Mouse (Mus musculus) liver, embryonic 18 days (tissue): Measurements from ENCODE around the gene Gm2696. TPM values are rescaled to one million over a fixed set of nuclear protein-coding genes. Genes with fewer than 3 reads are reported as not detected.

Experiments
- polyA plus RNA-seq: library from polyadenylated mRNA; depleted of rRNA; stranded (reverse); fragments of >200 nt; gene quantifications from 2 replicates; pipeline ENCODE4 v1.2.3, GENCODE M21; 2012; rRNA removed

The Gm2696 gene
- polyA plus RNA-seq, result not detected in 2 replicates

DNA sequence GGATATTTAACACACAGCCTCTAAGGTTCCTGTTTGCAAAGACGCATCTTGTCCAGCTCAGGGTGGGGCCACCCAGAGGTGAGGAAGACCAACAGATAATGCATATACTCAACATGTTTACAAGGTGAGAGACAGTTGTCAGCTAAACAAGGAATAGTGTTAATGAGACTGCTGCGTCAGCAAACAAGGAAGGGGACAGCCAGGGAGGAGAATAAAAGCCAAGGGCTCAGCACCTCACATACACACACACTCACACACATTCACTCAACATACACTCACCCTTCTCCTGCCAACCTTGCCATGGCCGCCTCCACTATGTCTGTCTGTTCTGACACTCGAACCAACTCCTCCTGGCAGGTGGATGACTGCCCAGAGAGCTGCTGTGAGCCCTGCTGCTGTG, at the start of gene Gm2696:
TSS of gene Gm2696 (plus strand) at position 301 of the 400 bp plus-strand sequence.

DNA sequence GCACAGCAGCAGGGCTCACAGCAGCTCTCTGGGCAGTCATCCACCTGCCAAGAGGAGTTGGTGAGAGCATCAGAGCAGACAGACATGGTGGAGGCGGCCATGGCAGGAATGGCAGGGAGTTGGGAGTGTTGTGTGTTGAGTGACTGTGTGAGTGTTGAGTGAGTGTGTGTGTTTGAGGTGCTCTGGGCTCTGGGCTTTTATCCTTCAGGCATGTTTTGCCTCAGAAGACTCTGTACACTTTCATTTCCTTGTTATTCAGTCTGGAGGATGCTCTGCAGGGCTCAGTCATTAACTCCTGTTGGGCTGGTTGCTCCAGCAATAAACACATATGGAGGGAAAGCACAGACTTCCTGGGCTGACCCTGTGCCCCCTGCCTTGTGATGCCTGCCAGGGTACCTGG, 43.3 kb upstream of the Gm2696 start, which contains the start of gene Gm3238:
TSS of gene Gm3238 (minus strand) at position 101 of the 400 bp plus-strand sequence.

GRCm38 (mm10) chr10:77776844-77777243, 37.6 kb upstream of the Gm2696 start, which contains the start of gene Gm7138:
Gene Gm7138 (minus strand): TSS chr10:77776944.

GRCm38 (mm10) chr10:77782442-77782841, 32.0 kb upstream of the Gm2696 start, which contains the start of gene Gm3250:
Gene Gm3250 (minus strand): TSS chr10:77782542.

DNA sequence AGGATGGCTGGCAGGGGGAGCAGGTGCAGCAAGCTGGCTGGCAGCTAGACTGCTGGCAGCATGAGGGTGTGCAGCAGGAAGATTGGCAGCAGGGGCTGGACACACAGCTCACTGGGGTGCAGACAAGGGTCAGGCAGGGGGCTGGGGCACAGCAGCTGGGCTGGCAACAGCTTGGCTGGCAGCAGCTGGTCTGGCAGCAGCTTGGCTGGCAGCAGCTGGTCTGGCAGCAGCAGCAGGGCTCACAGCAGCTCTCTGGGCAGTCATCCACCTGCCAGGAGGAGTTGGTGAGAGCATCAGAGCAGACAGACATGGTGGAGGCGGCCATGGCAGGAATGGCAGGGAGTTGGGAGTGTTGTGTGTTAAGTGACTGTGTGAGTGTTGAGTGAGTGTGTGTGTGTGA, 26.6 kb upstream of the Gm2696 start, which contains the start of gene Gm7137:
TSS of gene Gm7137 (minus strand) at position 325 of the 400 bp plus-strand sequence.

DNA sequence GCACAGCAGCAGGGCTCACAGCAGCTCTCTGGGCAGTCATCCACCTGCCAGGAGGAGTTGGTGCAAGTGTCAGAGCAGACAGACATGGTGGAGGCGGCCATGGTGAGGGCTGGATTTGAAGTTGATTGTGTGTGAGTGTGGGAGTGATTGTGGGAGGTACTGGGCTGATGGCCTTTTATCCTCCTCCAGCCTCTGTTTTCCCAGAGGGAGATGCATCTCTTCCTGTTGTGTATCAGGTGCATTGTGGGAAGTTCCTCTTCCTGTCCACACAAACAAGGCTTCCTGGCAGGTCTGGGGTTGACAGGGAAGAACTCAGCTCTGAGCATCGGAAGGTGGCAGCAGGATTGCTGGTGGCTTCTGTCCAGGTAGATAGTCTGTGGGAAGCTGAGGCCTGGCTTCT, 19.5 kb upstream of the Gm2696 start, which contains the start of gene Gm9639:
TSS of gene Gm9639 (minus strand) at position 101 of the 400 bp plus-strand sequence.

DNA sequence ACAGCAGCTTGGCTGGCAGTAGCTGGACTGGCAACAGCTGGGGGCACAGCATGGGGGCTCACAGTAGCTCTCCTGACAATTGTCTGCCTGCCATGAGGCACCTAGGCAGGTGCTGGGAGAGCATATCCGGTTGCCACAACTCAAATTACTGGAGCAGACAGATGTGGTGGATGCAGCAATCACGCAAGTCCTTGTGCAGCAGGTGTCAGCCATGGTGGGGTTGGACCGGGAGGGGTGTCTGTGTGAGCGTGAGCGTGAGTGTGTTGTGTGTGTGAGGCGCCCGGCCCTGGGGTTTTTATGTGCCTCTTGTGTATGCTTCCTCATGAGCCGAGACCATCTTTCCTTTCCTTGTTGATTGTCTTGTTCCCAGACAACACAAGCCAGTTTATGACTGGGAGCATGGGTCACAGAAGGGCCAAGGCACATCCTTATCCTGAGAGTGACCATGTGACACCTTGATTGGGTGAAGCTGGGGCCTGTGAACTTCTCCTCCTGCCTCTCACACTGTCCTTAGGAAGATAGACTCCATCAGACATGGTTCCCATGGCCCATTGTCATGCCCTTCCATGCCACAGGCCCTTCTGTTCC, 15.5 kb upstream of the Gm2696 start, which contains the start of gene Gm19668:
TSS of gene Gm19668 (minus strand) at position 213 of the 588 bp plus-strand sequence.

DNA sequence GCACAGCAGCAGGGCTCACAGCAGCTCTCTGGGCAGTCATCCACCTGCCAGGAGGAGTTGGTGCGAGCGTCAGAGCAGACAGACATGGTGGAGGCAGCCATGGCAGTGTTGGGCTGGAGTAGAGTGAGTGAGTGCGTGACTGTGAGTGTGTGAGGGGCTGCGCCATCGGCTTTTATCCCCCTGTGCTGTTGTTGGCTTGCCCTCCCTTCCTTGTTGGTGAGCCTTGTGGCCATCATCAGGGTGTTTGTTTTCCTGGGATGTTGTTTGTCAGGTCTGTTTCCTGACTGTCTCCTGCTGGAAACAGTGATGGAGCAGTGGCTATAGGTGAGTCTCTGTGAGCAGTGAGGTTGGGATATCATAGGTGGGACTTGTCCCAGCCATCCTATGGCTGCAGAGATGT, 2.7 kb upstream of the Gm2696 start, which contains the start of gene Gm9507:
TSS of gene Gm9507 (minus strand) at position 101 of the 400 bp plus-strand sequence.

DNA sequence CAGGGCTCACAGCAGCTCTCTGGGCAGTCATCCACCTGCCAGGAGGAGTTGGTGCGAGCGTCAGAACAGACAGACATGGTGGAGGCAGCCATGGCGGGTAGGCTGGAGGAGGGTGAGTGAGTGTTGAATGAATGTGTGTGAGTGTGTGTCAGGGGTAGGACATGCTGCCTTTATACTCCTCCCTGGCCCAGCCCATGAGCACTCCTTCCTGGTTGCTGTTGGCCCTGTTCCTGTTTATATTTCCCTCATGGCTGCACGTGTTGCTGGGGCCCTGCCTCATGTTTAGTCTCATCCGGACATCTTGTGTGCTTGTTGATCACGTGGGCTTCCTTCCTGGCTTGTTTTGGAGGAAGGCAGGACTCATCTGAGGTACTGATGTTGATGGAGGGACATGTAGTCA, 12.5 kb downstream of the Gm2696 start, which contains the start of gene Krtap10-4:
TSS of gene Krtap10-4 (minus strand) at position 145 of the 400 bp plus-strand sequence.

DNA sequence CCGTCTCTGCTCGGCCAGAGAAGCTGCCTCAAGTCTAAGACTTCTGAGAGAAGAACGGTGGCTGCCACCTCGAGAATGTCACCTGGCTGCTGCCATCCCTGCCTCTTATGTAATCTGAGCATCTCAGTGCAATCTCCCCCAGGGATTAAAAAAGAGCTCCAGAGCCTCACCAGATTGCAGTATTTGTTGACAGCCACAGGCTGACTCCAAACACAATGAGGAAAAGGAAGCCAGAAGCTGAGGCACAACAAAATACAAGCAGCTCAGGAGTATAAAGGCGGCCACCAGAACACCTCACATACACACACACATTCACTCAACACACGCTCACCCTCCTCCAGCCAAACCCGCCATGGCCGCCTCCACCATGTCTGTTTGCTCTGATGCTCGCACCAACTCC, 21.2 kb downstream of the Gm2696 start, which contains the start of gene Krtap10-10:
TSS of gene Krtap10-10 (plus strand) at position 301 of the 400 bp plus-strand sequence.

GRCm38 (mm10) chr10:77846503-77846902, 32.0 kb downstream of the Gm2696 start, which contains the start of gene Gm36176:
Gene Gm36176 (plus strand): TSS chr10:77846803.

DNA sequence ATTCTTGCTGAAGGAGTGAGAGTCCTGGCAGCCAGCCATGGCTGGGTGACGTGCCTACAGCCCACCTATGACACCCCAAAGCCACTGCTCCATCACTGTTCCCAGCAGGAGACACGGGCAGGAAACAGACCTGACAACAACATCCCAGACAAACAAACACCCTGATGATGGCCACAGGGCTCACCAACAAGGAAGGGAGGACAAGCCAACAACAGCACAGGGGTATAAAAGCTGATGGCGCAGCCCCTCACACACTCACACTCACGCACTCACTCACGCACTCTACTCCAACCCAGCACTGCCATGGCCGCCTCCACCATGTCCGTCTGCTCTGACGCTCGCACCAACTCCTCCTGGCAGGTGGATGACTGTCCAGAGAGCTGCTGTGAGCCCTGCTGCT, 38.1 kb downstream of the Gm2696 start, which contains the start of gene Gm10318:
TSS of gene Gm10318 (plus strand) at position 301 of the 400 bp plus-strand sequence.

DNA sequence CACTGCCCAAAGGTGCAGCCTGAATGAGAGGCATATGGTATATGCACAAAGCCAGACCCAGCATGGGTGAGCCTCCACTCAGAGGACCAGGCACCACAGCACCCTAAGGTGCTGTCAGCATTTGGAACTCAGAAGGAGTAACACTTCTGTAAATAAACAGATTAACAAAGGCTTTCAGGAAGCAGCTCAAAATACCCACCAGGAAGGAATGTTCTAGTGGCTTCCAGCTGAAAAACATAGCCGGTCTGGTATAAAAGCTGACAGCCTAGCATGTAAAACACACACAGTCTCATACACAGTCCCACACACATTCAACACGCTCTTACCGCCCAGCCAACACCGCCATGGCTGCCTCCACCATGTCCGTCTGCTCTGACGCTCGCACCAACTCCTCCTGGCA, 47.2 kb downstream of the Gm2696 start, which contains the start of gene Gm3285:
TSS of gene Gm3285 (plus strand) at position 301 of the 400 bp plus-strand sequence.

Other genes with a start within 250 kb of the Gm2696 start
- 77.8 TPM in 2 replicates for gene Pttg1ip, start 233.0 kb upstream of the Gm2696 start, polyA plus RNA-seq
- gene Sumo3, start 208.6 kb upstream of the Gm2696 start, polyA plus RNA-seq, result 123 and 134 TPM in 2 replicates
- 0.16 TPM in 1 of 2 replicates, not detected in the other for gene Gm49325, start 208.5 kb upstream of the Gm2696 start, polyA plus RNA-seq
- 22.9 and 27.2 TPM in 2 replicates for gene Ube2g2, start 192.4 kb upstream of the Gm2696 start, polyA plus RNA-seq
- gene Tspear, start 128.1 kb upstream of the Gm2696 start, polyA plus RNA-seq, result 0.10 and 0.12 TPM in 2 replicates
- gene Gm19402, start 123.9 kb upstream of the Gm2696 start, polyA plus RNA-seq, result not detected in 2 replicates
- not detected in 2 replicates for gene Gm9508, start 117.4 kb upstream of the Gm2696 start, polyA plus RNA-seq
- gene Gm10272, start 108.1 kb upstream of the Gm2696 start, polyA plus RNA-seq, result not detected in 2 replicates
- gene Gm10024, start 103.2 kb upstream of the Gm2696 start, polyA plus RNA-seq, result not detected in 2 replicates
- gene Gm10142, start 98.9 kb upstream of the Gm2696 start, polyA plus RNA-seq, result not detected in 2 replicates
- gene Krtap12-1, start 94.1 kb upstream of the Gm2696 start, polyA plus RNA-seq, result not detected in 2 replicates
- gene Gm10100, start 88.2 kb upstream of the Gm2696 start, polyA plus RNA-seq, result not detected in 2 replicates
- not detected in 2 replicates for gene Gm18596, start 72.0 kb upstream of the Gm2696 start, polyA plus RNA-seq
- gene Gm9736, start 63.3 kb upstream of the Gm2696 start, polyA plus RNA-seq, result not detected in 2 replicates
- not detected in 2 replicates for gene Gm3233, start 55.0 kb upstream of the Gm2696 start, polyA plus RNA-seq
- not detected in 2 replicates for gene Gm3238, start 43.4 kb upstream of the Gm2696 start, polyA plus RNA-seq
- gene Gm7138, start 37.7 kb upstream of the Gm2696 start, polyA plus RNA-seq, result not detected in 2 replicates
- gene Gm3250, start 32.1 kb upstream of the Gm2696 start, polyA plus RNA-seq, result not detected in 2 replicates
- not detected in 2 replicates for gene Gm7137, start 26.5 kb upstream of the Gm2696 start, polyA plus RNA-seq
- not detected in 2 replicates for gene Gm9639, start 19.6 kb upstream of the Gm2696 start, polyA plus RNA-seq
- gene Gm19668, start 15.5 kb upstream of the Gm2696 start, polyA plus RNA-seq, result not detected in 2 replicates
- not detected in 2 replicates for gene Gm9507, start 2.8 kb upstream of the Gm2696 start, polyA plus RNA-seq
- gene Krtap10-4, start 12.4 kb downstream of the Gm2696 start, polyA plus RNA-seq, result not detected in 2 replicates
- gene Krtap10-10, start 21.3 kb downstream of the Gm2696 start, polyA plus RNA-seq, result not detected in 2 replicates
- gene Gm36176, start 32.1 kb downstream of the Gm2696 start, polyA plus RNA-seq, result not detected in 2 replicates
- gene Gm10318, start 38.2 kb downstream of the Gm2696 start, polyA plus RNA-seq, result not detected in 2 replicates
- gene Gm3285, start 47.3 kb downstream of the Gm2696 start, polyA plus RNA-seq, result not detected in 2 replicates
- gene Lrrc3, start 87.9 kb downstream of the Gm2696 start, polyA plus RNA-seq, result 17.4 and 18.2 TPM in 2 replicates
- gene Trpm2, start 155.9 kb downstream of the Gm2696 start, polyA plus RNA-seq, result 9.9 and 16.6 TPM in 2 replicates
- 4.6 and 5.0 TPM in 2 replicates for gene 1810043G02Rik, start 163.8 kb downstream of the Gm2696 start, polyA plus RNA-seq
- gene Pfkl, start 195.4 kb downstream of the Gm2696 start, polyA plus RNA-seq, result 52.9 and 54.7 TPM in 2 replicates
- 0.02 and 0.05 TPM in 2 replicates for gene Dnmt3l, start 227.3 kb downstream of the Gm2696 start, polyA plus RNA-seq
- gene Aire, start 228.9 kb downstream of the Gm2696 start, polyA plus RNA-seq, result 0.02 TPM in 2 replicates